Mouse (Mus musculus): ENCODE measurements at regions not wholly inside any gene's neighbourhood (a gene's known extent, or its start where the extent isn't known, plus 50 kb on each side); places are given as distances from the start of the nearest gene placed in this dataset.

GRCm38 (mm10) chr3:128723100-128723499 is 476.6 kb upstream of the Pitx2 start:
- DNase-seq (ENCODE audit: low spot score in 2 of 2), result no peak

GRCm38 (mm10) chr3:128720276-128720675 is 479.4 kb upstream of the Pitx2 start:
- no peak for DNase-seq (ENCODE audit: low spot score in 2 of 2)

GRCm38 (mm10) chr3:128719226-128719625 is 480.5 kb upstream of the Pitx2 start:
- no peak for DNase-seq (ENCODE audit: low spot score in 2 of 2)

- no peak for DNase-seq (ENCODE audit: low spot score in 2 of 2)
Observed at GRCm38 (mm10) chr3:128707270-128707669, 492.4 kb upstream of the Pitx2 start.

GRCm38 (mm10) chr3:128668468-128669127 is 531.1 kb upstream of the Pitx2 start:
- DNase-seq (ENCODE audit: low spot score in 2 of 2), result no peak

GRCm38 (mm10) chr3:128665184-128665583 is 534.5 kb upstream of the Pitx2 start:
- no peak for DNase-seq (ENCODE audit: low spot score in 2 of 2)

GRCm38 (mm10) chr3:128636960-128637755 is 562.5 kb upstream of the Pitx2 start:
- no peak for DNase-seq (ENCODE audit: low spot score in 2 of 2)

- no peak for DNase-seq (ENCODE audit: low spot score in 2 of 2)
Observed at GRCm38 (mm10) chr3:128627696-128628095, 572.0 kb upstream of the Pitx2 start.

GRCm38 (mm10) chr3:128616675-128617074 is 583.0 kb upstream of the Pitx2 start:
- no peak for DNase-seq (ENCODE audit: low spot score in 2 of 2)

- DNase-seq (ENCODE audit: low spot score in 2 of 2), result no peak
Observed at GRCm38 (mm10) chr3:128613657-128614056, 586.0 kb upstream of the Pitx2 start.

- no peak for DNase-seq (ENCODE audit: low spot score in 2 of 2)
Observed at GRCm38 (mm10) chr3:128610731-128611130, 588.9 kb upstream of the Pitx2 start.

- no peak for DNase-seq (ENCODE audit: low spot score in 2 of 2)
Observed at GRCm38 (mm10) chr3:128608694-128609093, 591.0 kb upstream of the Pitx2 start.

- DNase-seq (ENCODE audit: low spot score in 2 of 2), result no peak
Observed at GRCm38 (mm10) chr3:128575339-128576129, 624.1 kb upstream of the Pitx2 start.

GRCm38 (mm10) chr3:128570551-128570950 is 629.1 kb upstream of the Pitx2 start:
- no peak for DNase-seq (ENCODE audit: low spot score in 2 of 2)

GRCm38 (mm10) chr3:128565386-128565785 is 634.3 kb upstream of the Pitx2 start:
- no peak for DNase-seq (ENCODE audit: low spot score in 2 of 2)

GRCm38 (mm10) chr3:128546416-128547327 is 650.5 kb upstream of the Fam241a start:
- peak; percentile 65 to 67 for DNase-seq (ENCODE audit: low spot score in 2 of 2)

- no peak for DNase-seq (ENCODE audit: low spot score in 2 of 2)
Observed at GRCm38 (mm10) chr3:128525427-128525826, 629.3 kb upstream of the Fam241a start.

GRCm38 (mm10) chr3:128520671-128521103 is 624.6 kb upstream of the Fam241a start:
- peak; percentile 34 to 37 for DNase-seq (ENCODE audit: low spot score in 2 of 2)

GRCm38 (mm10) chr3:128519913-128520316 is 623.8 kb upstream of the Fam241a start:
- DNase-seq (ENCODE audit: low spot score in 2 of 2), result peak; percentile 49 to 67

GRCm38 (mm10) chr3:128518806-128519205 is 622.7 kb upstream of the Fam241a start:
- peak; percentile 7 to 42 for DNase-seq (ENCODE audit: low spot score in 2 of 2)

GRCm38 (mm10) chr3:128471111-128471510 is 575.0 kb upstream of the Fam241a start:
- DNase-seq (ENCODE audit: low spot score in 2 of 2), result no peak

Measured in right cerebral cortex, postnatal 36 days (tissue).